Mouse (Mus musculus): ENCODE measurements at regions not wholly inside any gene's neighbourhood (a gene's known extent, or its start where the extent isn't known, plus 50 kb on each side); places are given as distances from the start of the nearest gene placed in this dataset.

DNA sequence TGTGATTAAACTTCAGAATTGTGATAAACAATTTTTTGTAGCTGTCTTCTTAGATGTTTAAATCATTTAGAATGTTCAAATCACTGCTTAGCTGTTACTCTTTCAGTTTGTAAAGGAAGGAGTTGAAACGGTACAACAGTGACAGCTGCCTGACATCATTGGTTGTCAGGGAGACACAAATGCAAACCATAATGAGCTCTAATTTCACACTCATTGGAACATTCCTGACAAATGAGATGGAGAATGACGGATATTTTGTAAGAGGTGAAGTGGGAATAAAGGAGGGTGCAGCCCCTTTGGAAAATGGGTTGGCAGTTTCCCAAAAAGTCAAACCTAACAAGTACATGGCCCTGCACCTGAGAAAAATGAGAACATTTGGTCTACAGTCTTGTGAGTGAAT lies 62.5 kb downstream of the Rad51ap2 start:
- no peak for DNase-seq (ENCODE audit: extremely low spot score, low read depth, low spot score)

DNA sequence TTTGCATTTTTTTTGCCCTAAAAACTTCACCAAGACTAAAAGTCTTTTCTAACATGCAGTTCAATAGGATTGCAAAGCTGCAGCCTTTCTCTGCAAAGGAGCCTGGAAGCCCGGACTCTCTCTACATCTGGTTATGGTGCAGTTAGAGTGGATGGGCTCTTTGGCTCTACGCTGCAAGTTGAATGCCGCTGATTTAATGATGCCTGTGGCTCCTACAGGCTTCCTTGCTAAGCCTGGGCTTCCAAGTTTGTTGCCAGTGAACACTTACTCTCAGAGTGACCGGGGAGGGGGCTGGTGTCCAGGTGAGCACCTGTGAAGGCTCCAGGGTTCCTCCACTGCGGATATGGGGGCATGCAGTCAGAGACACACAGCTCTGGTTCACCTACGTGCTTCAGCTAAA lies 107.0 kb downstream of the Rad51ap2 start:
- no peak for DNase-seq (ENCODE audit: extremely low spot score, low read depth, low spot score)

DNA sequence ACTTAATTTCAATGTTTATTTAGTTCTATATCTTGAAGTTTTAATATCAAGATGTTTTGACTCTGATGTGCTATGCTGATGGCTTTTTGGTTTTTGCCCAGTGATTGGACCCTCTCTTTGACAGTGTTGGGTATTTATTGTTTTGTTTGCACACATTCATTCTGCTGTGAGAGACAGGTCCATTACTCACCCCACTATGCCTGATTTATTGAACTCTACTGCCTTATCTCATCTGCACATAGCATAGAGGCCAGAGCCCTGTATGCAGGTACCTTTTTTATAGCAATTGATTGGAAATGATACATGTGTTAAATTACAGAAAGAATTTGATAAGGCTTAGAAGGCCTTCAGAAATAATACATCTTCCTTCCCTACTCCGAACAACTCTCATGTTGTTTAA lies 114.3 kb downstream of the Rad51ap2 start:
- no peak for DNase-seq (ENCODE audit: extremely low spot score, low read depth, low spot score)

DNA sequence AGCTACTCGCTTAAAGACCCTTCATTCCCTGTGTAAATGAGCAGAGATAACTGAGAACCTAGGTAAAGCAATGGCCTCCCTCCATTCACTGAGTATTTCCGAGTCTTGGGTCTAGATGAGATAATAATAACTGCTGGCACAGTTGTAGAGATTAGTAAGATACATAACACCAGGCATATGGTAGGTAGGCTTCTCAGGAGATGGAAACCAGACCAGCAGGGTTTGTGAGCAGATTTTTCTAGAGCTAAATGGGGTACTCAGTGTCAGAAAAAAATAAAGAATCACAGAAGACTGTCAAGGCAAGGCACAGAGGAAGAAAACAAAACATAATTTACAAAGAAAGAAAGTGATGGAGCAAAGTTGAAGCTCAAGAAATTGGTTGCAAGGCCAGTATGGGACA lies 148.1 kb downstream of the Rad51ap2 start:
- no peak for DNase-seq (ENCODE audit: extremely low spot score, low read depth, low spot score)

DNA sequence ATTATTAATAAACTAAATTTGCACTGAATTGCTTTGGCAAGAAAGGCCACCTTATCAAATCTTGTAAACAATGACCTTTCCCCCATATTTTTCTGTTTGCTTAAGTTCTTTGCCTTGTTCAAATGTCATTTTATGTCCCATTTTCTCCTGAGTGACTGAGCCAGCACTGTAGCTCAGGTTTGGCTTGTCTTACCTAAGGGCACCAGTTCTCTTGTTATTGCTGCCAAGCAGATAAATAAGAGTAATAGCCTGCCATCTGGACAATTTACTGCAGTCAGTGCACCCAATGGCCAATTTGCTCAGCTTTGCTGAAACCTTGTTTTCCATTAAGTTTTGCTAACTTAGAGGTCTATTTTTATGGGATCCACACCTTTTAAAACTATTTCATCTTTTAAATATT lies 152.9 kb downstream of the Rad51ap2 start:
- no peak for DNase-seq (ENCODE audit: extremely low spot score, low read depth, low spot score)

DNA sequence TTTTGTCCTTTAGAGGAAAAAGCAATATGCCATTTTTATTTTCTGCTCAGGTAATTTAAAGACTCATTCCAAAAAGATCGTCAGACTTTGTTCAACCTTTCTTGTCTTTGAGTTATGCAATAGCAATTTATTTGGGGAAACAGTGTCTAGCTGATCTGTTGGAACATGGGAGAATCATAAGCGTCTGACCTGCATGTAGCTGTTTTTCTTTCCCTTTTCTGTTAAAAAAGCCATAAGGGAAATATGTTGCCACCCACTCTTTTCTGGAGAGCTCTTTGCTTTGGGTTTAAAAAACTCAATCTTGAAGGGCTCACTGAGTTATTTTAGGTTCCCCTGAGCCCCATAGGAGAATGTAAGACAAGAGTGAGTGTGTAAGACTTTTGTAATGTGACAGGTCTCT lies 155.8 kb downstream of the Rad51ap2 start:
- DNase-seq (ENCODE audit: extremely low spot score, low read depth, low spot score) = no peak

DNA sequence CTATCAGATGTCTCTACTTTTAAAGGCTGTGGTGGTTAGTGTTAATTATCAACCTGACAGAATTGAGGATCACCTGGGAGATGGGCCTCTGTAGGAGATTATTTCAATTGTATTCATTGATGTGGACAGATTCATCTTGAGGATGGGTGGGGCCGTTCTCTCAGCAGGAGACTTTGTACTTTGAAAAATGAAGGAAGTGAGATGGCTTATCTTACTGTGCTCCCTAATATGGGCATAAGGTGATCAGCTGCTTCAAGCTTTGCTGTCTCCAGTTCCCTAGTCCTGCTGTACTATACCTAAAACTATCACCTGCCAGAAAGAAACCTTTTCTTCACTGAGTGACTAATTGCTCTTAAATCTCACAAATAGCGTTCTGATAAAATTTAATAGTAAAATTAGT lies 159.4 kb downstream of the Rad51ap2 start:
- no peak for DNase-seq (ENCODE audit: extremely low spot score, low read depth, low spot score)

DNA sequence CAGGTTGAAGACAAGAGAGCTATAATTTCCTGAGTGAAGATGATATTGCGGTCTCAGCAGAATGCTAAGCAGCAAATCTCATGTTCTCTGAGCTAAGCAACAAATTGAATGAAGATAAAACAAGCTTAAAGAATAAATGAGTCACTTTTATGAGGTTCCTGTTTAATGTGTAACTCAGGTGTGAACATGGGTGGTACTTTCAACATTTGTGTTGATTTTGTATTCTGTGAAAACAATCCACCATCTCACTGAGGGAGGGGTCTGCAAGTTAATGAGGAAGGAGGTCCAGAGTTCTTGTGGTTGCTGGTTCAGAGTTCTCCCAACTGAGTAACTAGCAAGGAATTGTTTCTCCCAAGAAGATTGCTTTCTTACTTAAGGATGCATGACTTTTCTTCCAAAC lies 167.7 kb downstream of the Rad51ap2 start:
- no peak for DNase-seq (ENCODE audit: extremely low spot score, low read depth, low spot score)

DNA sequence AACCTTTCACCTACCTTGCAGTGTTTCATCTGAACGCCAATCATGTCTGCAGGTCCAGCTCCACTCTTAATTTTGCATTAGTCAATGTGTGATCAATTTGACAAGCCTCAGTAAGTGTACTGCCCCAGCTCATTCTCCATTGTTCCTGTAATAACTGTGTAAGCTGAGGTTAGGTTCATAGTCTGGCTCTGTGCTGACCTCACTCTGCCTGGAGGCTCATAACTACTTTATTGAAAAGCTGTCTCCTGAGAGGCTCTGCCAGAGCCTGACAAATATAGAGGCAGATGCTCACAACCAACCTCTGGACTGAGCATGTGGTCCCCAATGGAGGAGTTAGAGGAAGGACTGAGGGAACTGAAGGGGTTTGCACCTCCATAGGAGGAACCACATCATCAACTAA lies 174.3 kb downstream of the Rad51ap2 start:
- DNase-seq (ENCODE audit: extremely low spot score, low read depth, low spot score) = no peak

DNA sequence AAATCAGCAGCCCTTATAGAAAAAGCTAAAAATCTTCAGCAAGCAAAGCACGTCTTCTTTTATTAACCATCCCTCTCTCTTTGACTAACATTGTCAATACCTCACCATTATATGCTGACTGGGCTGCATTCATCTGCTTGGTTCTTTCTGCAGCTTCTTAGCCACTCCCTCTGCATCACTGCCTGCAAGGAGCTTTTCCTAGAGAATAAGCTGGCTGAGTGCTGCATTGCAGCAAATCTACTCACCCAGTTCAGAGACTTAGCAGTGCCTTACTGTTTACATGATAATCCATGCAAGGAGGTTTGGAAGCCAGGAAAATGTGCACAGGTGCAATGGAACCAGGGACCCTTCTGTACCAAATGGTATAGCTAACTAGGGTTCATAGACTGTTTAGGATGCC lies 175.9 kb downstream of the Rad51ap2 start:
- DNase-seq (ENCODE audit: extremely low spot score, low read depth, low spot score) = no peak

DNA sequence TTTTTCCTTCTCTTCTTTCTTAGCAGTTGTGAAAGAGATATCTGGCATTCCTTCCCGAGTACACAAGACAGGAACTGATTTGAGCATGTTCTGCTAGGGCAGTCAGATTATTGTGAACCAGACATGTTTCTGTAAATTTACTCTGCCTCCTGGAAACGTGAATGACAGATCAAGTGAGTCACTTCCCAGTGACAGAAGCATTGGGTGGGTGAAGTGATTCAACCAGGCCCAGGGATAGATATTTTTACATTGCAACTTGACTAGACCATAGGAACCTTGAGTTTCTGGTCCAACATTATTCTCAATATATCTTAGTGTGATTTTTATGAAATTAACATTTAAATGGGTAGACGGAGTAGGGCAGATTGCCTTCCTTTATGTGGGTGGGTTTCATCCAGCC lies 217.4 kb downstream of the Rad51ap2 start:
- DNase-seq (ENCODE audit: extremely low spot score, low read depth, low spot score) = no peak

DNA sequence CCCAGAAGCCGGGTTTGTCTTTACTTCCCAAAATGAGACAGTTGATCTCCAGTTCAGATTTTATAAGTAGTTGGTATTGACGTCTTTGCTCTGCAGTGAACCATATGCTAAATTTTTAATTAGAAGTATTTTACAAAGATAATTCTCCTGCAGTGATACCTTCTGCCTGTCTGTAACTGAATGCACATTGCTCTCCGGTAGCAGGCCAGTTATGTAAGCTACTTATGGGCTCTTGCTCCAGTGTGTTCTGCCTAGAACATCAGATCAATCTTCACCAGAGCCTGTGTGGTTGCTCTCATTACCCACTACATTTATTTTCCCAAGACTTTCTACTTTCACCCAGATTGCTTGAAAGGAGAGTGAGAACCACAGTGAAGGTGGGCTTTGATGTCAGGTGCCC lies 238.9 kb downstream of the Rad51ap2 start:
- no peak for DNase-seq (ENCODE audit: extremely low spot score, low read depth, low spot score)

DNA sequence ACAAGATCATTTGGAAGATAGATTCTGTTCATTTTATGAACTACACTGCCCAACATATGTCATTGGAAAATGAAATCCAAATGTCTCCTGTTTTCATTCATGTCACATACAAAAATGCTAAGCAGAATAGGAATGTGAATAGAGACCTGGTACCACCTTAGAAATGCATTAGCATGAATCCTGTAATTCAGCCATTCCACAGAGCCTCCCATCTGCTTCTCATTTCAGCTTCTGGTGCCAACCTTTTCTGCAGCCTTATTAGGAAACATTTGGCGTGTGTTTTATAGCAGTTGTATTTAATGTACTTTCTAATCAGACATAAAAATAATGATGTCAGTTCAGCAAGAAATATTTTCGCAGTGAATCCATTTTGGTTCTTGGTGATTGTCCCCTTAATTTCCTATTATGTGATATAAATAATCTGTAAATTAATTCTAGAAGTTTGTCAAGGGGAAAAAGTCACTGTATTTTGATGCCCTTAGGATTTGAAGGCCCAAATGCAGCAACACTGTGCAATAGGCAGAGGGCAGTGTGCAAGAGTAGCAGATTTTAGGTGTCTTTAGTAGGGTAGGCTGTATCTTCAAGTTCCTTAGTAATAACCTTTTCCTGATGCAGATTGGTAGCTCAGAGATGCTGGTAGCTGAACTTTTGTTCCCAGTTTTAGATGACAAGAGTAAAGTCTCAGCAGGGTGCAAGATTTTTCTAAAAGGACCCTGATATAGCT lies 253.2 kb downstream of the Rad51ap2 start:
- peak; percentile 2 for DNase-seq (ENCODE audit: extremely low spot score, low read depth, low spot score)

DNA sequence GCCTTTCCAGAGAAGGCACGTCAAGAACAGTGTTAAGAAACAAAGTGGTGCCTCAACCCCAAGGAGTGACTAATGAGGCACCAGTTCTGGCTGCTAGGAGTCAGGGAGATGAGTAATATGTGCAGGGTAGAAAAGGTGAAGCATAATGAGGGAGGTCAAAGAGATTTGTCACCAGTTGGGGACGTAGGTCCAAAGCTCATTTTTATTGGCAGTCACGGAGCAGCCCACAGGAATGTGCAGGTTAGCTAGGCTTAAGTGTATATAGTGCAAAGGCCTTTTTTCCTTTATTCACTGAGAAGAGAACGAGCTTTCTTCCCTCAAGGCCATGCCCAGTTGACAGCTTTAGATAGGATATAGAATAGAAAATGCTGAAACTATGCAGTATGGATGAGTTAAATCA lies 261.8 kb downstream of the Rad51ap2 start:
- DNase-seq (ENCODE audit: extremely low spot score, low read depth, low spot score) = no peak

DNA sequence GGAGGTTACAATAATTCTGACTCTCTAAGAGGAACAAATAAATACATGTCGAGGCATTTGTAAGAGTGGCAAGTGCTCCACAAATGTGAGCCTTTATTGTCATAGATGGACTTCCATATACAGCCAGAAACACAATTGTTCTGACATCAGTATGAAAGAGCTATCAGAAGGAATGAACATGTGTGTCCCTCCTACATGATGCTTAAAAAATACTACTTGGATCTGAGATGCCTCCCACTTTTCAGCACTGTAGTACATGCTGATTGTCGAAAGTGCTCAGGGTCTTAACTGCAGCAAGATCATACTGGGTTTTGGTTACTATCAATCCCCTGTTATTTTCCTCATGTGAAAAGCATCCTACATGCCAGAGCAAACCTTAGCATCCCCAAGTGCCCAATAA lies 295.6 kb downstream of the Rad51ap2 start:
- DNase-seq (ENCODE audit: extremely low spot score, low read depth, low spot score) = no peak

DNA sequence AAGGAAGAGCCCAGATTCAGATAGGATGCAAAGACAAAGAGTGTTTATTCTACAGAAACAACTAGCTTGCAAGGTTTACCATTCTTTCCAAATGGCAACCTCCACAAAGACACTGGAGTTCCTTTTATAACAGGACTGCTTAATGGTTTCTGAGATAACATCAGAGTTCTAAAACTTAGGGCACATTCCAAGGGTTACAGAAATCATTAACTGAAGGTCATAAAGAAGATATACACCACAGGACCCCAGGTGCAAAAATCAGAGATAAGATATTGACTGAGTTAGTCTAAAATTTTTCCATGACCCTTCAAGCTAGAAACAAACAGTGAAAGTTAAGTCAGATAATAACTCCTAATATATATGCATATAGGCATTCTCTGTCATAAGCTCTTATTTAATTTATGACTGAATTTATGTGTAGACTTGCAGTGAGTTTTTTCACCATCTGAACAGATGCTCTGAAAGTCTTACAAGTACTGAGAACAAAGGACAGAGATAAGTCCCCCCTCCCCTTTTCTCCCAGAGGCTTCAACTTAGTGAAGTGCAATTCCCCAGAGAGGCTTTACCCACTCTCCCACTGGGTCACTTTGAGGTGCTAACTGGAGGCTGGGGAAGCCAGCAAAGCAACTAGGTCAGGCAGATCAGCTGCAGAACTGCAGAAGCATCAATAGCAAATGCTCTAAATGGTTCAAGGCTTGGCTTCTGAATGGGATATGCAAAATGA lies 298.5 kb downstream of the Rad51ap2 start:
- DNase-seq (ENCODE audit: extremely low spot score, low read depth, low spot score) = no peak

DNA sequence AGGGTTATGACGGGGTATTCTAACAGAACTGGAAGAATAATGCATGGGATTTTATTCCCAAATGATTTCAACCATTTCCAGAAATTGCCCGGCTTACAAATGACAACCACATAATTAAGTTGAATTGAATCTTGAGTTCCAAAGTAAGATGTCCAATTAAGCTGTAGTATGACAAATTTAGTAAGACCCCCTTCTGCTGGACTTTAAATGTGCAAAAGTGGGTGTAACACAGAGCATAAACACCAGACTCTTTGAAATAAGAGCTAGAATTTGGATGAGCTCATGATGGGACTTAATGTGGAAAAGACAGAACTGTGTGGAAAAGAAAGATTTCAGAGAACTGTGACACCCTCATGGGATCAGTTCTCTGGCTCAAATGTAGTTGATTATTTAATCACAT lies 346.4 kb downstream of the Rad51ap2 start:
- DNase-seq (ENCODE audit: extremely low spot score, low read depth, low spot score) = no peak

DNA sequence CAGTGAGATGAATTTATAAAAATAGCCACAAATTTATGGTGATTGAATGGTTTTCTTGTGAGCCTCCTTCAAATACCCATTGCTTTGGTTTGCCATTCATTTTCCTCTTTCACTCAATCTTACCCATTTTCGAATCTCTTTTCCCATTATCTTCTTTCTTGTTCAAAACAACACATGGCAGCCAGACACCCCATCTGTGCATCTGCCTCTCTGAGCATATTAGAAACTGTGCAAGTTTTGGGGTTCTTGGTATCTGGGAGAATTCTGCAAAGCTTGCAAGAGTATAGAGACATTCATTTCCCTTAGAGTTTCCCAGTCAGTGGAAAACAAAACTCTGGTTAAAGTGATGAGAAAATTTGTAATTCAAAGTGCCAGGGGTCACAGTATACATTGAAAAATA lies 347.3 kb downstream of the Rad51ap2 start:
- no peak for DNase-seq (ENCODE audit: extremely low spot score, low read depth, low spot score)

DNA sequence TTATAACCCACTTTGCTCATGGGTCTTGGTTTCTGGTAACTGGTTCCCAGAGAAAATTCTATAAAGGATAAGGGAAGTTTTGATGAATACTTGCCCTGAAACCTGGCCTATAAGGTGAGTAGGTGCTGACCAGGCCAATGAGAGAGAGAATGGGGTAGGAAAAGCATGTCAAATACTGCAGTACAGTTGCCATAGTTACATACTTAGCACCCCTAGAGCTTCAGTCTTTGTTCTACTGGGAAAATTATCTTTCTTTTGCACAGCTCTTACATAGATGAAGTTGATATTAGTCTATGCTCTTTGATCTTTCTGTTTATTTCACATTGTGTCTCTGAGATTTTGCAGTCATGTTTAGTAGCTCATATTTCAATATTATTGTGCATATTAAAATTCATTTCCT lies 373.8 kb downstream of the Rad51ap2 start:
- no peak for DNase-seq (ENCODE audit: extremely low spot score, low read depth, low spot score)

DNA sequence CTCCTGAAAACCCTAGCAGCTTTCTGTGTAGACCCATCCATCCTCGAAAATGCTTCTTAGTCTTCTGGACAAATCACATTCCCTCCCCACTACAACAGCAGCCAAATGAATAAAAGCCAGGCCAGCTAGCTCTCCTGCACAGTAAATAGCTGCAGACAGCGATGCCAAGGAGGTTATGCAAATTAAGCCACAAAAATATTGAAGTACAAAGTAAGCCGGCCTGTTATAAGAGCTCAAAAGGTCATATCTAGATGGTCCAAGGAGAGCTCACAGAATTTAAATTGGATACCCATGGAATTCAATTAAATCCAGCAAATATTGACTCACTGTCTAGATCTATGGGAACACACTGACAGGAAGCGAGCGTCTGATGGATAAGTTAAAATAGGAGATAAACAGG lies 375.4 kb downstream of the Rad51ap2 start:
- DNase-seq (ENCODE audit: extremely low spot score, low read depth, low spot score) = no peak

DNA sequence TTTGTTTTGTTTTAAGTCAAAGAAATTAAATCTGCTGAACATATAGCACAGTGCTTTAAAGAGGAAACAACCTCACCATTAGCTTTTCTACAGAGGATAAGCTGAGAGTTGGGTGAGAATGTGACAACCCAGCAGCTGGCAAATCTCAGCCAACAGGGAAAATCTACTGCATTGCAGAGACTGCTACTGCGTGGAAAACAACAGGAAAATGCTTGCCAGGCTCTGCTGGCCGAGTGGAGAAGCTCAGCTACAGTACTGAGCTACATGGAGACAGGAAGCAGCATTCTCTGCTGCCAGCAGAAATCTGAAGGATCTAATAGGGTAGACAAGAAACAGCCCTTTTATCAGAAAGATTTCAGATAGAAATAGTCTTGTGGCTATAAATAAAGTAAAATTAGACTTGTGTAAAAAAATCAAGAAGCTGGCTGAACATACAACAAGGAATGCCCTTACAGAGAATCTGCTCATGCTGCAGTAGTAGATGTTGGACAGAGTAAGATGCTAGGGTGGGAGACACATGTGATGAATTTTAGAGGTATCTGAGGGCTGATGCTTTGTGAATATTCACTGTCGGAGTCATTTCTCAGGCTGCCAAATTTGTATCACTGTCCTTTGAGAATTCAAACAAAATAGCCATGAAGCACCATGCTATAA lies 382.1 kb downstream of the Rad51ap2 start:
- DNase-seq (ENCODE audit: extremely low spot score, low read depth, low spot score) = no peak

DNA sequence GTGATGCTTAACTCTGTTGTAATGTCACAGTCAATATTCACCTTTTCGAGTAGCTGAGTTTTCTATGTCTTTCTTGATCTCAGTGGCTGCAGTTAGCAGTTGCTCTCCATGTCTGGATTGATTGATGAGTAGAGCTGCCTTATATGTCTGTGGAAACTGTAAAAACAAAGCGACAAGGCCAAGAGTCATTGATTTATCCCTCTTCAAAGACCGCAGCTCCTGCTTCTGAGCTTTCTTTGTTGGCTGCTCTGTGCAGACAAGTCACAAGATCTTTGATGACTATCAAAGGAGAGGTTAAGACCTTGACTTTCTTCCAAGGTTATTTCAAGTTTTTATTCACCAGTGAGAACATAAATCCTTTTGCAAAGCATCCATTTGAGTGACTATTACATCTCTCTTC lies 395.2 kb downstream of the Rad51ap2 start:
- DNase-seq (ENCODE audit: extremely low spot score, low read depth, low spot score) = no peak
